Mouse (Mus musculus) C2C12 (cell line): Measurements from ENCODE around the gene Tbc1d30.

Experiments
- MAX ChIP-seq: IDR thresholded peaks from one replicate; pipeline ENCODE4 v1.6.1; 2011; ENCODE audit warnings: mild to moderate bottlenecking, control low read depth
- MYOD1 ChIP-seq: IDR thresholded peaks from one replicate; pipeline ENCODE4 v1.6.1; 2011; ENCODE audit warnings: low read depth; ENCODE audit not compliant: control insufficient read depth, insufficient read length

GRCm38 (mm10) chr10:121252781-121253180, 98.3 kb downstream of the Tbc1d30 start:
- TF ChIP-seq MYOD1 (no peak), MAX (no peak)
